Mouse (Mus musculus) forebrain, embryonic 13.5 days (tissue): ENCODE measurements at regions not wholly inside any gene's neighbourhood (a gene's known extent, or its start where the extent isn't known, plus 50 kb on each side); places are given as distances from the start of the nearest gene placed in this dataset.

Experiments
- ATAC-seq: fragments of 200-750 bp; cut with Nextera tagmentation; 2 replicates; pipeline ENCODE4 v1.8.0; 2017
- H3K27ac ChIP-seq: fragments of 300-500 bp; sonication (generic); 2 replicates; pipeline ENCODE4 v1.5.1; 2015; ENCODE audit warnings: inconsistent platforms, mild to moderate bottlenecking, moderate library complexity
- H3K27me3 ChIP-seq: fragments of 300-500 bp; sonication (generic); 2 replicates; pipeline ENCODE4 v1.6.1; 2015; ENCODE audit warnings: mild to moderate bottlenecking, inconsistent platforms
- H3K36me3 ChIP-seq: fragments of 300-500 bp; sonication (generic); 2 replicates; pipeline ENCODE4 v1.6.1; 2015; ENCODE audit warnings: mild to moderate bottlenecking, inconsistent platforms; ENCODE audit not compliant: poor library complexity, severe bottlenecking
- H3K4me1 ChIP-seq: fragments of 300-500 bp; sonication (generic); 2 replicates; pipeline ENCODE4 v1.6.1; 2015; ENCODE audit warnings: inconsistent platforms
- H3K4me2 ChIP-seq: fragments of 300-500 bp; sonication (generic); 2 replicates; pipeline ENCODE4 v1.6.1; 2015; ENCODE audit warnings: inconsistent platforms, mild to moderate bottlenecking, moderate library complexity
- H3K4me3 ChIP-seq: fragments of 300-500 bp; sonication (generic); 2 replicates; pipeline ENCODE4 v1.5.1; 2015; ENCODE audit warnings: mild to moderate bottlenecking, inconsistent platforms
- H3K9ac ChIP-seq: fragments of 300-500 bp; sonication (generic); 2 replicates; pipeline ENCODE4 v1.6.1; 2015; ENCODE audit warnings: mild to moderate bottlenecking, inconsistent platforms
- H3K9me3 ChIP-seq: fragments of 300-500 bp; sonication (generic); replicated peaks from 2 replicates; pipeline ENCODE4 v1.6.1; 2016; ENCODE audit warnings: inconsistent platforms
- WGBS: fragments of 180-500 bp; shearing (Covaris S2); methylation state at CpG from one replicate; pipeline ENCODE4 v1.1.7; 2015; 5-methylcytosine and 5-hydroxymethylcytosine counted together

GRCm38 (mm10) chr1:92270486-92271058, 75.1 kb upstream of the Hdac4 start:
- no peaks in the 10 kb centered on the region for H3K36me3 ChIP-seq

GRCm38 (mm10) chr1:92269464-92269863, 74.0 kb upstream of the Hdac4 start:
- peaks cover 16% of the 10 kb centered on the region for H3K4me1 ChIP-seq
- no peak overlapping the region for H3K27ac ChIP-seq
- no peaks in the 10 kb centered on the region for H3K9me3 ChIP-seq
- ATAC-seq = no peak
- no peak overlapping the region for H3K4me3 ChIP-seq
- H3K36me3 ChIP-seq = no peaks in the 10 kb centered on the region
- H3K9ac ChIP-seq = no peak overlapping the region
- no peaks in the 10 kb centered on the region for H3K27me3 ChIP-seq
- WGBS = 23% methylated on average over 10 of the region's 10 CpGs
- no peak overlapping the region for H3K4me2 ChIP-seq

More at GRCm38 (mm10) chr1:92270486-92271058, 75.1 kb upstream of the Hdac4 start:
- Histone ChIP-seq H3K27me3 (no peaks in the 10 kb centered on the region), H3K4me2 (no peak overlapping the region), H3K4me1 (peaks cover 16% of the 10 kb centered on the region), H3K4me3 (no peak overlapping the region), H3K9ac (no peak overlapping the region), H3K27ac (no peak overlapping the region), H3K9me3 (no peaks in the 10 kb centered on the region)
- no peak for ATAC-seq
- WGBS = 72% methylated on average over 6 of the region's 6 CpGs

GRCm38 (mm10) chr1:92264941-92265340, 69.4 kb upstream of the Hdac4 start:
- H3K9me3 ChIP-seq = no peaks in the 10 kb centered on the region
- ATAC-seq = no peak
- H3K27me3 ChIP-seq = no peaks in the 10 kb centered on the region
- WGBS = 90% methylated on average over 4 of the region's 4 CpGs
- H3K36me3 ChIP-seq = no peaks in the 10 kb centered on the region
- no peak overlapping the region for H3K4me2 ChIP-seq
- no peak overlapping the region for H3K9ac ChIP-seq
- H3K4me3 ChIP-seq = no peak overlapping the region
- peaks cover 11% of the 10 kb centered on the region for H3K4me1 ChIP-seq
- H3K27ac ChIP-seq = no peak overlapping the region

- Histone ChIP-seq H3K4me1 (peaks cover 19% of the 10 kb centered on the region), H3K27me3 (no peaks in the 10 kb centered on the region), H3K4me3 (no peak overlapping the region), H3K9me3 (no peaks in the 10 kb centered on the region), H3K36me3 (no peaks in the 10 kb centered on the region), H3K4me2 (no peak overlapping the region), H3K9ac (no peak overlapping the region), H3K27ac (no peak overlapping the region)
- WGBS = 77% methylated on average over 23 of the region's 23 CpGs
- ATAC-seq = peak; percentile 24; the same call in 1 of the 2 replicates
These were observed 64.4 kb upstream of the Hdac4 start for GRCm38 (mm10) chr1:92259715-92260392.

GRCm38 (mm10) chr1:92258026-92258425, 62.5 kb upstream of the Hdac4 start:
- ATAC-seq = no peak
- Histone ChIP-seq H3K27ac (no peak overlapping the region), H3K4me2 (no peak overlapping the region), H3K36me3 (no peaks in the 10 kb centered on the region), H3K4me3 (no peak overlapping the region), H3K4me1 (peaks cover 19% of the 10 kb centered on the region), H3K9ac (no peak overlapping the region), H3K9me3 (no peaks in the 10 kb centered on the region), H3K27me3 (no peaks in the 10 kb centered on the region)

- ATAC-seq = no peak
- Histone ChIP-seq H3K4me3 (no peak overlapping the region), H3K27me3 (no peaks in the 10 kb centered on the region), H3K36me3 (no peaks in the 10 kb centered on the region), H3K9me3 (no peaks in the 10 kb centered on the region), H3K4me2 (no peak overlapping the region), H3K27ac (no peak overlapping the region), H3K9ac (no peak overlapping the region), H3K4me1 (peaks cover 13% of the 10 kb centered on the region)
- 68% methylated on average over 8 of the region's 8 CpGs for WGBS
These were observed 57.6 kb upstream of the Hdac4 start for GRCm38 (mm10) chr1:92253086-92253485.

GRCm38 (mm10) chr1:92250594-92251463, 55.3 kb upstream of the Hdac4 start:
- Histone ChIP-seq H3K4me3 (no peak overlapping the region), H3K27me3 (no peaks in the 10 kb centered on the region), H3K9ac (no peak overlapping the region), H3K36me3 (no peaks in the 10 kb centered on the region), H3K4me2 (no peak overlapping the region), H3K4me1 (peaks cover 8% of the 10 kb centered on the region), H3K9me3 (no peaks in the 10 kb centered on the region), H3K27ac (no peak overlapping the region)
- no peak for ATAC-seq
- 74% methylated on average over 10 of the region's 10 CpGs for WGBS
